Mouse (Mus musculus) c-Kit-negative CD71-positive TER-119-positive erythroid progenitor cells, embryonic 14.5 days (primary cell): ENCODE results near the gene Ppp4r3a.

Experiments used
- DNase-seq: peaks from one replicate; pipeline ENCODE4 v3.0.0-alpha.2; 2013; ENCODE audit warnings: low read depth, low spot score

Ppp4r3a gene

DNA sequence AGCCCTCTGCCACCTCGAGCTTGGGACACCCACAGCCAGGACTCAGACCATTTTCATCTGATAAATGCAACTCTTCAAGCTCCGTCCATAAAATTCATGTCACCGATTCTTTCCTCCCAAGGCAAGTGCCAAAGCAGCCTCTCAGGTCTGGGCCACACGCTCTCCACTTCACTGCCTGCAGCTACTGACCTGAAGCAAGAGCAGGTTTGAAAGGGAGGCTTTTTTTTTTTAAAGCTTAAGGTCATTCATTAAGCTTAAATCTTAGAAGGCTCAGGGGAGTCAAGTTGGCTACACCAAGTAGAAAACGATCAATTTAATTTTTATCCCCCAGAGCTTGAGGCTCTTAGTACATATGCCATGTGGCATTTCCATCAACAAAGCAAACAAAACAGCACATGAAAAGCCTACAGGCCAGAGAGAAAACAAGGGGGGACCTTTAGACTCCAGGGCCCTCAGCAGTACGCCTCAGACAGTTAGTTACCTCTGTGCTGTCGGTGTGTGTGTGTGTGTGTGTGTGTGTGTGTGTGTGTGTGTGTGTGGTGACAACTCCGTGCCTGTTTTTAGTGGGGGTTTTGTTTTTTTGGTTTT is 70.3 kb downstream of the Ppp4r3a start:
- no peak for DNase-seq

DNA sequence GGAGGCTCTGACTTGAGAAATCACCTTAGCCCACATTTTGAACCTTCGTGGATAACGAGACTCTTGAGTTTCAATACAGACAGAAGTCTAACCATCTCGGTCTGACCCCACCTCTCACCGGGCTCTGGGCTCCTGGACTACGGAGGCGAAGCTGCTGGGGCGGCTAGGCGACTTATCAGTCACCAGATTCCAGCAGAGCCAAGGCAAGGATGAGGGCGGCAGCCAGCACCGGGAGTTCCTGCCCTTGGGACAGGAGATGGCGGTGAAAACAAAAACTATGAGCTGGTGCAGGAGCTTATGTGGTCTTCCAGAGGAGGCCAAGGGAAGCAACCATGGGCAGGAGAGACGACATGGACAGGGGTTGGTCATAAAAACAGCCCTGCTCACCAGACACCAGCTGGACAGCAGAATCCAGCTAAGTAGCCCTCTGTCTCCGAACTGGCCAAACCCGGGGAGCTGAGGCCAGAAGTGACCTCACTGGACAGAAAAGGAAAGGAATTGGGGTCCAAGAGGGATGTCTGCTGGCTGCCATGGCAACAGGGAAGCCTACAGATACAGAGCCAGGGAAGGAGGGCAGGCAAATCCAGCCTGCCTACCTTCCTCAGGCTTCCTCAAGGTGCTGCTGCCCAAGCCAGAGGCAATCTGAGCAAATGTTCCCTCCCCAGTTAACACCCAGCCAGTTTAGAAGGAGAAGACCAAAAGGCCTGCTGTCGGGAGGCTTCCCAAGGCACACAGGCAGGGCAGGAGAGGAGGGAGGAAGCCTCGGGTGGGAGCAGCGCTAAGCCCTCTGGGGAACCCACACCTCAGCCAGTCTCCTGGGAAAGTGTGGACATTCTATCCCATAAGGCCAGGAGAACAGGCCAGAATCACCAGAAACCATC is 71.1 kb downstream of the Ppp4r3a start:
- no peak for DNase-seq

DNA sequence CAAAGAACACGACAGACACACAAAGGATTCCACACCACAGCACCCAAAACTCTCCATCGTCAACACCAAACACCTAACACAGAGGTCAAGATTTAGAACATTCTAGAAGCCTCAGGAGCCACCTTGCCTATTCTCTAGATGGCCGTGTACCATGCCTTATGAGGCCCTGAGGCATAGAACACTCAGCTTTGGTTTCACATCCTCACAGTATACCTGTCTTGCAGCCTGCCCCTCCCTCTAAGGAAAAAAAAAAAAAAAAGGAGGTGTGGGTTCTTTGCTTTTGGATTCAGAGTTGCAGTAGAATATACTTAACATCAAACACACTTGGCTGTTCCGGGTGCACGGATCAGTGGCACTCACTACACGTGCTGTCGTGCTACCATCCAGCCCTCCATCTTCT is 72.5 kb downstream of the Ppp4r3a start:
- no peak for DNase-seq

DNA sequence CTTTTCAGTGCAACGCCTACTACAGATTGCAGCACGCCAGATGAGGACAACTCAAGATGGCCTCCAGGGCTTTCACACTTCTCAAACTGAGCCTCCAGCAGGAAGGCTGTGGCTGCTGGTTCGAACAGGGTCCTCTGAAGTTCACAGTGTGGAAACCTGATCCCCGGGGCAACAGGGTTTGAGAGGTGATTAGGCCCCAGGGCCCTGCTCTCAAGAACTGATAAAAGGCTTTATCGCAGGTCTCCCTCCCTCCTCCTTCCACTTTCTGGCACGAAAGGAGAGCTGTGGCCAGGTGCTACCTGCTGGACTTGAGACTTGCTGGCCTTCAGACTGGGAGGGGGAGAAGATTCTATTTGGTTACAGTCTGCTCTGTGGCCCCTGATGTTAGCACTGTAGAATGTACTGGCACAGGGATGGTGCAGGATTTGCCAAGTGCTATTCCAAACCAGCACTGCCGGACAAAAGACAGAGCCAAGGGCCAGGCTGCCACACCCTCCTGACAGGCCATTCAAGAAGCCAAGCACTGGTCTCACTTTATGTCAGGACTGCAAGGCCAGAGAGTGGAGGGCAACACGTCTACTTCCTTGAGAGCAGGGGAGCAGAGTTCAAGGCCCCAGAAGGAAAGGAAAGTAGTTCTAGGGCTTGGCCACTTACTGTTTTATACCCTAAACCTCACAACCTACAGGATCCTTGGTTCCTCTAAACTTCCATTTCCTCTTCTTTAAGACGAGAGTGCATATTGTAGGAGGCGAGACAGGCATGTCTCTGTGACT is 73.2 kb downstream of the Ppp4r3a start:
- no peak for DNase-seq

DNA sequence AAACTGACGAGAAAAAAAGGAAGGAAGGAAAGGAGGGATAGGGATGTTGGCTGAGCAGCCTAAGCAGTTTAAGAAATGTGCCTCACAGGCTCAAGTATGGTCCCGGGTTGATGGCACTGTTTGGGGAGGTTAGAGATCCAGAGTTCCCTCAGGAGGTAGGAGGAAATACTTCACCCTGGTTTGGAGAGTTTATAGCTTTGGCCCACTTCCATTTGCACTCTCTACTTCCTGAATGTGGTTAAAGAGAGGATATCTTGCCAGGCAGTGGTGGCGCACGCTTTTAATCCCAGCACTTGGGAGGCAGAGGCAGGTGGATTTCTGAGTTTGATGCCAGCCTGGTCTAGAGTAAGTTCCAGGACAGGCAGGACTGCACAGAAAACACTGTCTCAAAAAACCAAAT is 74.3 kb downstream of the Ppp4r3a start:
- no peak for DNase-seq

DNA sequence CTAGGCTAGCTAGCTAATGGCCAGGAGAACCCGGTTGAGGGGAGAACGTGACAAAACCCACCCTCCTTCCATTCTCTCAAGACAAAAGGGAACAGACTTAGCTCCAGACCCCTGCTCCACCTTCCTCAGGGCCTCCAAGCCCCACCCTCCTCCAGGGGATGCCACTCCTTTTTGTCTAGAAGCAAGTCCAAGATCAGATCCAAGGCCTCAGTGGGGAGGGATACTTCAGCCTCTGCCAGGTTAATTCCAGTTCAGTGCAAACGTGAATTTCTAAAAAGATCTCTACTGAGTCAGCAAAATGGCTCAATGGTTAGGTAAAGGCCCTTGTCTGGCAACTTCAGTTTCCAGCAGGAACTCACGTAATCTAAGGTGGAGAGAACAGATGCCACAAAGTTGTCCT is 74.9 kb downstream of the Ppp4r3a start:
- DNase-seq, result no peak

DNA sequence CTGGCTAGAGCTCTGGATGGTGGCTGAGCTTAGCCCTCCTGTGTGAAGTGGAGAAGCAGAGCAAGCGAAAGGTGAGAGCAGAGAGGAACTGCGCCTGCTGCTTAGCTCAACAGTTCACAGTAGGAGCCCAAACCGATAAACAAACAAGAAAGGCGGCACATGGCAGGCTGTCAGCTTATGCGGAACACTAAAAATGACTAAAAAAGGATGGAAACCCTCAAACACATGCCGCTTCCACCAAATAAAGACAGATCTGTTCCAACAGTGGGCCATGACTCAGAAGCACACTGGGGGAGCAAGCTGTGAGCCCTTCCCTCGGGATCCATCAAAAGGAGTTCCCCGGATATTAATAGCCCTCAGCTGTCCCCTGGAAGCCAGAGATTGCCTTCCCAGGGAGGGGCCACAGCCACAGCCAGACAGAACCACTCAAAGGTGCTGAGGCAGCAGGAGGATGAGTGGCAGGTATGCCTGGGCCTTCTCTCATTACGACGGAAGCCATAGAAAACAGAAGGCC is 75.5 kb downstream of the Ppp4r3a start:
- no peak for DNase-seq

DNA sequence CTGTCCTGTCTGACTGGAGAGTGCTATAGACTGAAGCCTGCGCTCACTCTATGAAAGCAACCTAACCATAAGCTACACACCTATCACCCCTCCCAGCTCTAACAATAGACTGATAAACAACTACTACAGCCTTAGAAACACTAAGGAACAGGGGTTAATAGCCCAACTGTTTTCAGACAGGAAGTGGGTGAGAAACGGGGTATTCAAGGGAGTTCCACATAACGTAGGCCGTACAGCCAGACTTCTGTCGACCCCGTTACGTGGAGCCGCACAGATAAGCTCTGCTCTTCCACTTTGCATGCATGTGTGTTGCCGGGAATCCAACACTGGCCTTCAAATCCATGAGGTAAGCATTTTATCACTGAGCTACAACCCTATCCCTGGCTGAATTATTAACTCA is 76.1 kb downstream of the Ppp4r3a start:
- no peak for DNase-seq

DNA sequence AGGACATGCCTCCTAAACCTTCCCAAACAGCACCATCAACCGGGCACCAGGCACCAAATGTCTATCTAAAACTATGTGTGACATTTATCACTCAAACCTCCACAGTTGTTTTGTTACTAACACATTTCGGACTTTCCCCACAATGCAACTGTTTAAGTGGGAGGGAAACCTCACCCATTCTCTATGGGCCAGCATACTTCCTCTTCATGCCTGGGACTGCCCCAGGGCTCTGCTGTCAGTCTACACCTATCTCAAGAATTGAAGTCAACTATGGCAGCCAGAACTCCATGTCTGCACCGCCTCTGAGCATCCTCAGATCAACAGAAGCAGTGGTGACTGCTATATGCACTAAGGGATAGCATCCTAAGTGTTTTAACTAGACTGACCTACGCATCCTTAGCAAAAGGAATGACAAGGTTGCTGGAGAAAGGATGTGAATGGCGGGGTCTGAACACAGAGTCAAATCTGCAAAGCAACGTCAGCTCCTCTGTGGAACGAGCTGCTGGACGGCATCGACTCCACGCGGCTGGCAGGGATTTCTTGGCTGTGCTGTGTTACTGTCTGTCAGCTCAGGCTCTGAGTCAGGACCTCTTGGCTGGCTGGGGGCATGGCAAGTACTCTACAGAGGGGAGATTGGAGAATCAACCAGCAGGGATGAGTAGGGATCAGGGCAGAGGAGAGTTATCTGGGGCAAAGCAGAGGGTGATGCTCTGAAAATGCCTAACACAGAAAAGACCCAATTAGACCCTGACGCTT is 77.7 kb downstream of the Ppp4r3a start:
- DNase-seq, result no peak

DNA sequence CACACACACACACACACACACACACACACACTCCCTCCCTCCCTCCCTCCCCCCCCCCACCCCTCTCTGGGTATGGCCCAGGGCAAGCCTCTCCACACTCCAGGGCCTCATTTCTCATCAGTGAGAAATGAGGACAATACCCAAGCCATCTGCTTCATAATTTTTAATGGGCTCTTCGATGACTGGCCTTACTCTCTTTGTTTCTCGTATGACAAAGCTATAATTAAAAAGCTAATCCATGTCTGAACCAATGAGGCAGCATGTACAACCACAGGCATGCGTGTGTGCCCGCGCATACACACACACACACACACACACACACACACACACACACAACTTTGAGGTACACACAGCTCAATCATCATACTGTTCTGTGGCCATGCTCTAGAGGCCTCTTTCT is 78.5 kb downstream of the Ppp4r3a start:
- DNase-seq, result no peak

DNA sequence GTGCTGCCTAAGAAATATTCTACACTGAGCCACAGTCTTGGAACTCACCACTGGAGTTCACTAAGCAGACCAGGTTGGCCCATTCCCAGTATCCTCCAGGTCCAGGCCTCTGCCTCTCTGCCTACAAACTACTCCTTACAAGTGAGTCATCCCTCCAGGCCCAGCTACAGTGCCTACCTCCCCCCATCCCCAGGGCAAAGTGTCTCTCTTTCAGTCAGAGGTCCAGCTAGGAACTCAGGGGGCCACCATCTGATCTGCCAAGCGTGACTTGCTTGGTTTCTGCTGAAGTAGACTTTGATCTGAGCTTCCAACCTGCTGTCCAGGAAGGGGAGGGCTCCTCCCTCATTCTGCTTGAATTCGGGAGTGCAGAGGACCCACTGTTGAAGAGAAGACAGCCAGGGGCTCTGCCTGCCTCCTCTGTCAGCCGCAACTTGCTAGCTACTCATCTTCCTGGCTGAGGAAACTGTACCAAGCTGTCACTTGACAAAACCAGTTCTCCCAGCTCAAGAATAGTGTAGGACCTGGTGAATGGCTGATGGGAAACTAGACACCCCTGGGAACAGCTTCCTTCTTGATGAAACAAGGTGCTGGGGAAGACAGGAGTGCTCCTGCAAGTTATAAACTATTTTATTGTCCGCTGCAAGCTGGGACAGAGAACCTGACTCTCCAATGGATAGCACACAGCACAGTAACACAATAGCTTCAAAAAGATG is 80.5 kb downstream of the Ppp4r3a start:
- no peak for DNase-seq

DNA sequence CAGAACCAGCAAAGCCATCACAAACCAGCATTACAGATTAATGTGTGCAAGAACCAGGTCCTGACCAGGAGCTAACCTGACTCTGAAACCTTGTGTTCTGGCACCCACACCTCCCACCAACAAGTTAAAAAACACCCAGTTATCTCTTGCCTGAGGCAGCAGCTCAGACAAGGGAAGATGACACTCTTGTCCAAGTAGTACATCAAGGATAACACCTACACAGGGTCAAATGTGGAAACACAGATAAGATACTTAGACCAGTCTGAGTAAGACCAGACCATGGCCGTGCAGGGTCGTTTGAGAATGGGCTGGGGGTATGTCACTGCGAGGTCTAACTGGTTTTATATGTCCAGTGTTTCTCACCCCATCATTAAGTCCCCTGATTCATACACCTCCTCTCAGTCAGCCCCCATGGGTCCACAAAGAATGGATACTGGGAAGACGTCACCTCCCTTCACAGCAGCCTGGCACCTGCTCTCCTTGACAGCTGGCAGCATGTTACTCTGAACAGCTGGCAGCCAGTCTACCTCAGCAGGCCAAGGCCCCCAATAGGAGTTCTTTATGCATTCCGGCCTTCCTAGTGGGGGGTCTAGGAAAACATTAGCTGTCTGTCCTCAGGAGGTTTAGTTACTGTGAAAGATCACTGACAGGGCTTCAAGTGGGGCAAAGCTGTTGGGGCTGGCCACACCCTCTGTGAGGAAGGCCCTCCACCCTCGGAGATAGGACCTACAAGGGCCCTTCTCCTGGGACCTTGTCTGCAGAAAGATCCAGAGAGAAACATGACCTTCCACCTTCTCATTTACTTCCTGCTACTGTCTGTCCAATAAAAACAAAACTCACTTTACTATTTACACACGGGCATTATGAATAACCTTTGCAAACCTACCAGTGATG is 84.2 kb downstream of the Ppp4r3a start:
- DNase-seq, result no peak

DNA sequence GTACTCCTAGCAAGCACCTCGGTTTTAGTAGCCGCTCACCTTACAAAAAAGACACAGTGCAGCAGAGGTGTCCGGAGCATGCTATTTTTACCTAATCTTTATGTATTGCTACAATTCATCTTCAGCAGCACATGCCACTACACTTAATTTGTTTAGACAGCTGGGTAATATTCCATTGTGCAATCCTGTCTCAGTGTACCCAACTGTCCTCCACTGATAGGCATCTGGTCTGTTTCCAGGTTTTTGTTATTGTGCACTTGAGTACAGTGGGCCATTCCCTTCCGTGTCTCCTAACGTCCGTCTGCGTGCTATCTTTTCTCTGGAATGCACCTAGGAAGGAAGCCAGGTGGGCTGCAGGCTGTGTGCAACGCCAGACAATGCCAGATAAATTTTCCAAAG is 84.9 kb downstream of the Ppp4r3a start:
- no peak for DNase-seq

DNA sequence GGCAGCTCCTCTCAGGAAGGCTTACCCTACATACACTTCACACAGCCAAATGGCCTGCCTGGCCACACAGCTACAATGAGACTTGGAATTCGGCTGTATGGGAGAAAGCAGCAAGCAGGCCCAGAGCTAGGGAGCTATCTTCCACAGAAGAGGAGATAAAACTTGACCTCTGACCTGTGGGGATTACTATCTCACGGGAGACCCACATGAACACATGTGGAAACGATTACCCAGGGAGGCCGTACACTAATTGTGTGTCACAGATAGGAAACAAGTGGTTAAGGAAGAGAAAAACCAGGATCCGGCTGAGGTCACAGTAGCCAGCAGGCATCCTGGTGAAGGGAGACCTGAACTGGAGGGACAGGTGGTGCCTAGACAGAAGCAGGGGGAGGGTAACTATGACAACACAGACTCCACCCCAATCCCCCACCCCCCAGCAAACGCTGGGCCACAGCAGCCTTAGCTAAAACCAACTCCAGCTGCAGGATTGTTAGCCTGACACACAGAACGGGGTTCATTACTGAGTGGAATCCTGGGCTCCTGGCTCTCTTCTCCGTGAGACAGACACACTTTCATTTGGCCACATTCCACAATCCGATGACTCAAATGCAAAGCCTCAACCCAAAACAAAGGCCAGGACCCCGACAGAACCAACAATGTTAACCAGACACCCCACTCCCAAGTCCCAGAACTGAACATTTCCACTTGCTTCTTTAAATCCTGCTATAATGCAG is 85.5 kb downstream of the Ppp4r3a start:
- no peak for DNase-seq

DNA sequence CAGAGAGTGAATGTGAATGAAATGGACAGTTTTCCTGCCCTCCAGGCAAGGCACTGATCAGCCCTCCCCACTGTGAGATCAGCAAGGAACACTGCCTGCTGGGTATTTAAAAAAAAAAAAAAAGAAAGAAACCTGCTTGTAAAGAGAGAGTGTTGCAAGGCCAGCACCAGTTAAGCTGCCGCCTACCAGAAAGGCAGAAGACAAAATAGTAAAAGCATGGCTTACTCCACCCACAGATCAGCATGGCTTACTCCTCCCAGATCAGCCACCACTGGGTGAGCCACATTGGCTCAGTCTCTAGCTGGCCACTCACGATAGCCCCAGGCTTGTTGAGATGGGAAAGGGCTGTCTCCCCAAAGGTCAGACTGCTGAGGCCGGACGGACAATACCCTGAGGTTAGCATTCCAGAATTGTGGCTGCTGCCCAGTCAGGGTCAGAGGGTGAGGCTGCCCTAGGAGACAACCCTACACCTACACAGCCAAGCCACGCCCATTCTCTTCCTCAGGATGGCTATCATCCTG is 87.1 kb downstream of the Ppp4r3a start:
- no peak for DNase-seq

DNA sequence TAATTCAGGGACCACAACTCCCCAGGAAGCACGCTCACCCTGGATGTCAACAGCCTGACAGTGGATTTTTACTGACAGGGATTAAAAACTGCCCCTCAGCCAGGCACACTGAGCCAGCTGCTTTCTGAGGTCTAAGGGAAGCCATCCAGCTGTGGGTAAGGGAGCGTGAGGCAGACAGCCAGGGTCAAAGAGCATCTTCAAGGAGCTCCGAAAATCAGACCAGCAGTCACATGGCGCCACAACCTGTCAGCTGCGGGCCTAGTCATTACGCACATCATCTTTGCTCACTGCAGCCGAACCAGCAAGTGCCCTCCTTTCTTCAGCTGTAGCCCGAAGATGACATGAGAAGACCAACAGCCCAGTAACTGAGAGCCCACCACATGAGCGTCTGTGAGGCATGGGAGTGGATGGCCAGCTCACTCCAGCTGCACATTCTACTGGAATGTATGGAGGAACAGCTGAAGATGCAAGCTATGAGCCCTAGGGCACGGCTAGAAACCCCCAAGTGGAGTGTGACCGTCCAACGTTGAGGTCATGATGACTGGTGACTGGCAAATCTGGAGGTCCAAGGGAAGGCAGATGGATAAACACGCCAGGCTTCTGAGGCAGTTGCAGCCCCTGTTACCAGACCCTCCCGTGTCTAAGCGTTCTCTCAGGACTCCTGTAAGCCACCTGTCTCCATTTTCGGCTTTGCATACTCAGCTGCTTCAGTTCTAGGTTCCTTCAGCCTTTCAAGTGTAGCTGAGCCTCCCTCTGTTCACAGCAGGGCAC is 87.7 kb downstream of the Ppp4r3a start:
- DNase-seq, result no peak

DNA sequence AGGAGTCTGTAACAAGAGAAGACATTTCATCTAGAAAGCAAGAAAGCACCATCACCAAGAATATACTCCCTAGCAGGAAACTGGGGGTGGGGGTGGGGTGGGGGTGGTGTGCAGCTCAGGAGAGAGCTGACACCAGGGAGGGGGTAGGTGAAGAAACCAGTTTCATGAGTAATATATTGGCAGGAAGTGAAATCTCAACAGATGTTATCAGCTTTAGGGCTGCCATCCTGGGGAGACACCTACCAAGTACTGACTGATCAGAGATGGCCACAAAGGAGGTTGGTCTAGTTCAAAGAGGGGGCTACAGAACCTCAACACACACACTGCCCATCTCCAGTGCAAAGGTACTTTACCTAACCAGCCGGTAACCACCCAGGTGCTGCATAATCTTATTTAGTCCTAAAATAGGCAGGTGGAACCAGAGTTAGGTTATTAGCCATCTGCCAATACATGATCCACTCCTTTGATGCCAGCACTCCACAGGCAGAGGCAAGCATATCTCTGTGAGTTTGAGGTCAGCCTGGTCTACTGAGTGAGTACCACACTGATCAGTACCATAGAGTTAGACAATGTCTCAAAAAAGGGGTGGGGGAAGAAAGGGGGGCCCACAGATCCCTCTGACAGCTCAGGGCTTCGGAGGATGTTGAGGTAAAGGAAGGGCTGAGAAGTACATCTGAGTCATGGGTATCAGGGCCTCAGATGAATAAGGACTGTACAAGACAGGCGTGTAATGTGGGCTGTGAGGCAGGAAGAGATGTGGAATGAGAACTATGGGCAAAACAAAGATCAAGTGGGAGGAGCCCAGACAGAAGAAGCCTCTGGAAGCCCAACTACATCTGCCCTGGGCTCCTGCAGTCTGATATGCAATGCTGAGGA is 89.1 kb downstream of the Ppp4r3a start:
- no peak for DNase-seq
